Mouse (Mus musculus): ENCODE measurements around the gene Nfya. TPM values are rescaled to one million over a fixed set of nuclear protein-coding genes. Genes with fewer than 3 reads are reported as not detected.
A peak's percentile ranks its signal among the peaks of the same experiment; 100 is the strongest.
"Not testable (repeated sequence)": the region's sequence is repeated elsewhere in the genome, so short reads cannot be mapped to it uniquely, and the experiment has no call there.

Nfya gene
- polyA plus RNA-seq, 1 experiment from 2014 or later, result 18.7 TPM

GRCm38 (mm10) chr17:48365511-48366155 is 44.1 kb downstream of the Nfya start:
- Histone ChIP-seq H3K9ac (ENCODE audit: low read depth, low read length) (no peak overlapping the region), H3K36me3 (ENCODE audit: control insufficient read depth, insufficient read depth, low read length) (no peaks in the 10 kb centered on the region), H3K4me3 (ENCODE audit: low read depth, low read length) (no peak overlapping the region), H3K9me3 (ENCODE audit: control insufficient read depth, low read length) (no peaks in the 10 kb centered on the region), H3K27me3 (replicated peaks; ENCODE audit: control insufficient read depth, insufficient read depth, low read length) (no peaks in the 10 kb centered on the region), H3K27ac (ENCODE audit: low read depth, low read length) (no peak overlapping the region), H3K4me1 (replicated peaks; ENCODE audit: control insufficient read depth, insufficient read depth, low read length) (peaks cover 28% of the 10 kb centered on the region), H3K4me2 (no peak overlapping the region)
- WGBS, result 85% methylated on average over 9 of the region's 9 CpGs
- no peak for DNase-seq (ENCODE audit: low spot score)
- no peak for ATAC-seq (replicated peaks; ENCODE audit: low FRiP score)

DNA sequence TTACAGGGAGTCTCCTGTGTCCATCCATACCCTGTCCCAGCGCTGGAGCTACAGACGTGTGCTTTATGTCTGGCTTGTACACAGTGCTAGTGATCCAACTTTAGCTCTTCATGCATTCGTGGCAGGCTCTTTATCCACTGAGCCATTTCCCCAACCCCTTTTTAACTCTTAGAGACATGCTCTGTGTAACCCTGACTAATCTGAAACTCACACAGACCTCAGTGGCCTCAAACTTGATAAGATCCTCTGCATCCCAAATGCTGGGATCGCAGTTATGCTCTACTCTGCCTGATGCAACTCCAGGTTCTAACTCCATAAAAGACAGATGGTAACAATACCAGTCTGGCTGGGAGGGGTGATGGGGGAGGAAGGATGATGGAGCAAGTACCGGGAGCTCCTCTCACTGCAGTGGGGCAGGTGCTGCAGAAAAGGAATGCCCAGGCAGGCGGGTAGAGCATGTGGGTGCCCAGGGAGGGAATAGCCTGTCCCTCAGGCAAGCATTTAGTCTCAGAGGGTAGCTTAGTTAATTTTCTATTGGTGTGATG is 46.2 kb downstream of the Nfya start:
- ATAC-seq (replicated peaks; ENCODE audit: low FRiP score), result peak; percentile 37
- 51% methylated on average over 6 of the region's 6 CpGs for WGBS
- H3K4me1 ChIP-seq (replicated peaks; ENCODE audit: control insufficient read depth, insufficient read depth, low read length), result peaks cover 35% of the 10 kb centered on the region
- no peaks in the 10 kb centered on the region for H3K36me3 ChIP-seq (ENCODE audit: control insufficient read depth, insufficient read depth, low read length)
- H3K27me3 ChIP-seq (replicated peaks; ENCODE audit: control insufficient read depth, insufficient read depth, low read length), result no peaks in the 10 kb centered on the region
- H3K9ac ChIP-seq (ENCODE audit: low read depth, low read length), result no peak overlapping the region; the same call in 1 of the 2 replicates
- no peaks in the 10 kb centered on the region for H3K9me3 ChIP-seq (ENCODE audit: control insufficient read depth, low read length)
- no peak for DNase-seq (ENCODE audit: low spot score)
- peak overlapping the region; percentile 24; the same call in 1 of the 2 replicates for H3K4me2 ChIP-seq
- no peak overlapping the region for H3K27ac ChIP-seq (ENCODE audit: low read depth, low read length)
- no peak overlapping the region for H3K4me3 ChIP-seq (ENCODE audit: low read depth, low read length)

GRCm38 (mm10) chr17:48362966-48363365 is 46.7 kb downstream of the Nfya start:
- DNase-seq (ENCODE audit: low spot score) (no peak), ATAC-seq (replicated peaks; ENCODE audit: low FRiP score) (no peak)
- H3K27ac ChIP-seq (ENCODE audit: low read depth, low read length), result no peak overlapping the region
- H3K36me3 ChIP-seq (ENCODE audit: control insufficient read depth, insufficient read depth, low read length), result no peaks in the 10 kb centered on the region
- H3K27me3 ChIP-seq (replicated peaks; ENCODE audit: control insufficient read depth, insufficient read depth, low read length), result no peaks in the 10 kb centered on the region
- H3K4me1 ChIP-seq (replicated peaks; ENCODE audit: control insufficient read depth, insufficient read depth, low read length), result peaks cover 35% of the 10 kb centered on the region
- peak overlapping the region; percentile 24; the same call in 1 of the 2 replicates for H3K4me2 ChIP-seq
- H3K9ac ChIP-seq (ENCODE audit: low read depth, low read length), result no peak overlapping the region; the same call in 1 of the 2 replicates
- no peak overlapping the region for H3K4me3 ChIP-seq (ENCODE audit: low read depth, low read length)
- 88% methylated on average over 8 of the region's 8 CpGs for WGBS
- H3K9me3 ChIP-seq (ENCODE audit: control insufficient read depth, low read length), result no peaks in the 10 kb centered on the region

GRCm38 (mm10) chr17:48362346-48362745 is 47.4 kb downstream of the Nfya start:
- no peak for DNase-seq (ENCODE audit: low spot score)
- H3K27ac ChIP-seq (ENCODE audit: low read depth, low read length), result no peak overlapping the region
- H3K27me3 ChIP-seq (replicated peaks; ENCODE audit: control insufficient read depth, insufficient read depth, low read length), result no peaks in the 10 kb centered on the region
- no peak overlapping the region for H3K4me2 ChIP-seq
- no peak for ATAC-seq (replicated peaks; ENCODE audit: low FRiP score)
- no peak overlapping the region for H3K9ac ChIP-seq (ENCODE audit: low read depth, low read length)
- no peaks in the 10 kb centered on the region for H3K9me3 ChIP-seq (ENCODE audit: control insufficient read depth, low read length)
- H3K4me3 ChIP-seq (ENCODE audit: low read depth, low read length), result no peak overlapping the region
- 56% methylated on average over 3 of the region's 3 CpGs for WGBS
- H3K36me3 ChIP-seq (ENCODE audit: control insufficient read depth, insufficient read depth, low read length), result no peaks in the 10 kb centered on the region
- H3K4me1 ChIP-seq (replicated peaks; ENCODE audit: control insufficient read depth, insufficient read depth, low read length), result peaks cover 35% of the 10 kb centered on the region

GRCm38 (mm10) chr17:48360462-48360861 is 49.2 kb downstream of the Nfya start:
- peak; percentile 76 for ATAC-seq (replicated peaks; ENCODE audit: low FRiP score)
- 26% methylated on average over 4 of the region's 4 CpGs for WGBS
- Histone ChIP-seq H3K36me3 (ENCODE audit: control insufficient read depth, insufficient read depth, low read length) (no peaks in the 10 kb centered on the region), H3K4me2 (peak overlapping the region; percentile 54), H3K27ac (ENCODE audit: low read depth, low read length) (peak overlapping the region; percentile 34; the same call in 1 of the 2 replicates), H3K9ac (ENCODE audit: low read depth, low read length) (peak overlapping the region; percentile 2; the same call in 1 of the 2 replicates), H3K27me3 (replicated peaks; ENCODE audit: control insufficient read depth, insufficient read depth, low read length) (no peaks in the 10 kb centered on the region), H3K4me1 (replicated peaks; ENCODE audit: control insufficient read depth, insufficient read depth, low read length) (peaks cover 35% of the 10 kb centered on the region), H3K9me3 (ENCODE audit: control insufficient read depth, low read length) (no peaks in the 10 kb centered on the region), H3K4me3 (ENCODE audit: low read depth, low read length) (peak overlapping the region; percentile 26; the same call in 1 of the 2 replicates)
- DNase-seq (ENCODE audit: low spot score), result no peak

GRCm38 (mm10) chr17:48359616-48360015 is 50.1 kb downstream of the Nfya start, which contains the start of gene Treml1:
TSS of gene Treml1 (plus strand) at chr17:48359916.
- WGBS, result 42% methylated on average over 7 of the region's 7 CpGs
- H3K4me2 ChIP-seq, result peak within 1 kb of the TSS; percentile 54
- no peak; the same call in 1 of the 2 replicates for ATAC-seq (replicated peaks; ENCODE audit: low FRiP score)
- H3K27me3 ChIP-seq (replicated peaks; ENCODE audit: control insufficient read depth, insufficient read depth, low read length), result no peaks in the 10 kb centered on the region
- no peaks in the 10 kb centered on the region for H3K36me3 ChIP-seq (ENCODE audit: control insufficient read depth, insufficient read depth, low read length)
- peaks cover 32% of the 10 kb centered on the region for H3K4me1 ChIP-seq (replicated peaks; ENCODE audit: control insufficient read depth, insufficient read depth, low read length)
- peak within 1 kb of the TSS; percentile 34; the same call in 1 of the 2 replicates for H3K27ac ChIP-seq (ENCODE audit: low read depth, low read length)
- H3K4me3 ChIP-seq (ENCODE audit: low read depth, low read length), result peak within 1 kb of the TSS; percentile 26; the same call in 1 of the 2 replicates
- DNase-seq (ENCODE audit: low spot score), result no peak
- H3K9me3 ChIP-seq (ENCODE audit: control insufficient read depth, low read length), result no peaks in the 10 kb centered on the region
- H3K9ac ChIP-seq (ENCODE audit: low read depth, low read length), result peak within 1 kb of the TSS; percentile 2; the same call in 1 of the 2 replicates

DNA sequence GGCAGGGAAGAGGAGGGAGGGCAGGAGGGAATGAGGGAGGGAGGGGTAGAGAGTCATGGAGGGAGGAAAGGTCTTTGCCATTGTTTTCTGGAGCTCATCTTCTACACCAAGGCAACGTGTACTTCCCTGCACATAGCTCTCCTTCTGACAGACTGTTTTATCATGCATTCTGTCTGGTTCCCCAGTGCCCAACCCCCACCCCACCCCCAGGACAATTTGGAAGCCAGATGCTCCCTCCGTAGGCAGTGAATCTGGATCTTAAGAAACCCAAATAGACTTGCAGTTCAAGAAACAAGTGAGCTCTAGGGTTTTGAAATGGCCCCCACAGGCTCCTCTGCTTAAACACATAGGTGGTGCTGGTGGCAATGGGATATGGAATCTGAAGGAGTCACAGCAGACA is 51.8 kb downstream of the Nfya start:
- 40% methylated on average over 2 of the region's 2 CpGs for WGBS

GRCm38 (mm10) chr17:48355822-48356221 is 53.9 kb downstream of the Nfya start:
- H3K36me3 ChIP-seq (ENCODE audit: control insufficient read depth, insufficient read depth, low read length), result no peaks in the 10 kb centered on the region
- peaks cover 7% of the 10 kb centered on the region for H3K4me1 ChIP-seq (replicated peaks; ENCODE audit: control insufficient read depth, insufficient read depth, low read length)
- 86% methylated on average over 3 of the region's 3 CpGs for WGBS
- no peaks in the 10 kb centered on the region for H3K27me3 ChIP-seq (replicated peaks; ENCODE audit: control insufficient read depth, insufficient read depth, low read length)
- H3K9ac ChIP-seq (ENCODE audit: low read depth, low read length), result no peak overlapping the region
- H3K4me2 ChIP-seq, result no peak overlapping the region
- no peak overlapping the region for H3K4me3 ChIP-seq (ENCODE audit: low read depth, low read length)
- no peak for DNase-seq (ENCODE audit: low spot score)
- no peak overlapping the region for H3K27ac ChIP-seq (ENCODE audit: low read depth, low read length)
- H3K9me3 ChIP-seq (ENCODE audit: control insufficient read depth, low read length), result no peaks in the 10 kb centered on the region
- no peak for ATAC-seq (replicated peaks; ENCODE audit: low FRiP score)

More for the DNA sequence above, 51.8 kb downstream of the Nfya start:
- Histone ChIP-seq H3K27me3 (replicated peaks; ENCODE audit: control insufficient read depth, insufficient read depth, low read length) (no peaks in the 10 kb centered on the region), H3K9ac (ENCODE audit: low read depth, low read length) (no peak overlapping the region), H3K4me3 (ENCODE audit: low read depth, low read length) (no peak overlapping the region), H3K4me2 (no peak overlapping the region), H3K27ac (ENCODE audit: low read depth, low read length) (no peak overlapping the region), H3K4me1 (replicated peaks; ENCODE audit: control insufficient read depth, insufficient read depth, low read length) (peaks cover 15% of the 10 kb centered on the region), H3K9me3 (ENCODE audit: control insufficient read depth, low read length) (no peaks in the 10 kb centered on the region), H3K36me3 (ENCODE audit: control insufficient read depth, insufficient read depth, low read length) (no peaks in the 10 kb centered on the region)
- no peak for DNase-seq (ENCODE audit: low spot score)
- ATAC-seq (replicated peaks; ENCODE audit: low FRiP score), result no peak

GRCm38 (mm10) chr17:48352976-48353375 is 56.7 kb downstream of the Nfya start:
- ATAC-seq (replicated peaks; ENCODE audit: low FRiP score); H3K9ac ChIP-seq (ENCODE audit: low read depth, low read length); H3K4me2 ChIP-seq; H3K27ac ChIP-seq (ENCODE audit: low read depth, low read length); H3K9me3 ChIP-seq (ENCODE audit: control insufficient read depth, low read length); H3K4me3 ChIP-seq (ENCODE audit: low read depth, low read length); DNase-seq (ENCODE audit: low spot score); H3K27me3 ChIP-seq (replicated peaks; ENCODE audit: control insufficient read depth, insufficient read depth, low read length); H3K4me1 ChIP-seq (replicated peaks; ENCODE audit: control insufficient read depth, insufficient read depth, low read length); H3K36me3 ChIP-seq (ENCODE audit: control insufficient read depth, insufficient read depth, low read length): not testable (repeated sequence)
- 82% methylated on average over 7 of the region's 7 CpGs for WGBS

All from liver, embryonic 11.5 days (tissue).